Mouse (Mus musculus) heart, embryonic 10.5 days (tissue): Measurements from ENCODE around the gene Msmb. TPM values are rescaled to one million over a fixed set of nuclear protein-coding genes. Genes with fewer than 3 reads are reported as not detected.
"Not testable (repeated sequence)": the region's sequence is repeated elsewhere in the genome, so short reads cannot be mapped to it uniquely, and the experiment has no call there.

Source experiments
- DNase-seq: peaks from one replicate; pipeline ENCODE4 v3.0.0-alpha.2; 2017; ENCODE audit warnings: low spot score
- H3K27ac ChIP-seq: fragments of 300-500 bp; sonication (generic); 2 replicates; pipeline ENCODE4 v1.5.1; 2016; ENCODE audit warnings: mild to moderate bottlenecking
- H3K27me3 ChIP-seq: fragments of 300-500 bp; sonication (generic); 2 replicates; pipeline ENCODE4 v1.6.1; 2016; ENCODE audit warnings: mild to moderate bottlenecking; ENCODE audit not compliant: poor library complexity, insufficient read depth, severe bottlenecking
- H3K36me3 ChIP-seq: fragments of 300-500 bp; sonication (generic); 2 replicates; pipeline ENCODE4 v1.6.1; 2016; ENCODE audit warnings: mild to moderate bottlenecking, moderate library complexity
- H3K4me1 ChIP-seq: fragments of 300-500 bp; sonication (generic); 2 replicates; pipeline ENCODE4 v1.6.1; 2016; ENCODE audit warnings: mild to moderate bottlenecking
- H3K4me3 ChIP-seq: fragments of 300-500 bp; sonication (generic); 2 replicates; pipeline ENCODE4 v1.5.1; 2016; ENCODE audit warnings: mild to moderate bottlenecking, moderate library complexity
- H3K9me3 ChIP-seq: fragments of 300-500 bp; sonication (generic); 2 replicates; pipeline ENCODE4 v1.6.1; 2016; ENCODE audit warnings: mild to moderate bottlenecking, moderate library complexity
- WGBS: fragments of 180-500 bp; shearing (Covaris S2); methylation state at CpG from one replicate; pipeline ENCODE4 v1.1.7; 2016; 5-methylcytosine and 5-hydroxymethylcytosine counted together
- polyA plus RNA-seq: library from polyadenylated mRNA; unstranded; fragments of >200 nt; fragmentation: Nextera tagmentation; extraction: Ambion mirVana; gene quantifications from 2 replicates; pipeline ENCODE4 v1.2.1, GENCODE M21; 2016

Gene Msmb
- polyA plus RNA-seq, 1 experiment from 2014 or later = not detected

- Histone ChIP-seq H3K36me3 (peaks cover 10% of the 10 kb centered on the region), H3K27ac (peak overlapping the region; percentile 47; the same call in 1 of the 2 replicates), H3K4me1 (peaks cover 30% of the 10 kb centered on the region), H3K27me3 (no peaks in the 10 kb centered on the region), H3K4me3 (peak overlapping the region; percentile 74; the same call in 1 of the 2 replicates), H3K9me3 (no peaks in the 10 kb centered on the region)
- WGBS = 70% methylated on average over 1 of the region's 1 CpGs
- DNase-seq = no peak
Measured at GRCm38 (mm10) chr14:32166840-32167239, 25.0 kb downstream of the Msmb start.

- DNase-seq = no peak
- H3K4me3 ChIP-seq = peak overlapping the region; percentile 74
- no peaks in the 10 kb centered on the region for H3K9me3 ChIP-seq
- H3K4me1 ChIP-seq = peaks cover 27% of the 10 kb centered on the region
- H3K27me3 ChIP-seq = no peaks in the 10 kb centered on the region
- peaks cover 15% of the 10 kb centered on the region for H3K36me3 ChIP-seq
- peak overlapping the region; percentile 47; the same call in 1 of the 2 replicates for H3K27ac ChIP-seq
- WGBS = 83% methylated on average over 5 of the region's 5 CpGs
Measured at GRCm38 (mm10) chr14:32167326-32167725, 25.5 kb downstream of the Msmb start.

- peak overlapping the region; percentile 67; the same call in 1 of the 2 replicates for H3K27ac ChIP-seq
- peaks cover 27% of the 10 kb centered on the region for H3K36me3 ChIP-seq
- H3K4me3 ChIP-seq = no peak overlapping the region
- 62% methylated on average over 3 of the region's 3 CpGs for WGBS
- H3K27me3 ChIP-seq = no peaks in the 10 kb centered on the region
- no peaks in the 10 kb centered on the region for H3K9me3 ChIP-seq
- peaks cover 24% of the 10 kb centered on the region for H3K4me1 ChIP-seq
- DNase-seq = peak; percentile 86
Measured at GRCm38 (mm10) chr14:32168653-32169231, 26.9 kb downstream of the Msmb start.

GRCm38 (mm10) chr14:32170137-32170536 lies 28.3 kb downstream of the Msmb start:
- Histone ChIP-seq H3K4me3 (no peak overlapping the region), H3K4me1 (peaks cover 12% of the 10 kb centered on the region), H3K9me3 (no peaks in the 10 kb centered on the region), H3K27me3 (no peaks in the 10 kb centered on the region), H3K27ac (no peak overlapping the region), H3K36me3 (peaks cover 39% of the 10 kb centered on the region)
- DNase-seq = no peak
- 75% methylated on average over 4 of the region's 4 CpGs for WGBS

GRCm38 (mm10) chr14:32175310-32175709 lies 33.5 kb downstream of the Msmb start:
- Histone ChIP-seq H3K9me3 (no peaks in the 10 kb centered on the region), H3K27me3 (no peaks in the 10 kb centered on the region), H3K4me3 (no peak overlapping the region), H3K4me1 (no peaks in the 10 kb centered on the region), H3K36me3 (peaks cover 62% of the 10 kb centered on the region), H3K27ac (no peak overlapping the region)
- no peak for DNase-seq
- WGBS = 91% methylated on average over 2 of the region's 2 CpGs

- WGBS = 88% methylated on average over 5 of the region's 5 CpGs
- H3K9me3 ChIP-seq, DNase-seq, H3K4me3 ChIP-seq, H3K27me3 ChIP-seq, H3K27ac ChIP-seq, H3K4me1 ChIP-seq: not testable (repeated sequence)
- peaks cover 66% of the 10 kb centered on the region for H3K36me3 ChIP-seq
Measured at GRCm38 (mm10) chr14:32176590-32176989, 34.8 kb downstream of the Msmb start.

GRCm38 (mm10) chr14:32179393-32180195 lies 37.8 kb downstream of the Msmb start:
- Histone ChIP-seq H3K9me3 (no peaks in the 10 kb centered on the region), H3K36me3 (peaks cover 69% of the 10 kb centered on the region), H3K27me3 (no peaks in the 10 kb centered on the region), H3K4me1 (no peaks in the 10 kb centered on the region), H3K4me3 (no peak overlapping the region), H3K27ac (no peak overlapping the region)
- no peak for DNase-seq
- WGBS = 80% methylated on average over 10 of the region's 10 CpGs

GRCm38 (mm10) chr14:32180861-32181260 lies 39.0 kb downstream of the Msmb start:
- H3K4me1 ChIP-seq = no peaks in the 10 kb centered on the region
- H3K4me3 ChIP-seq = no peak overlapping the region
- DNase-seq = no peak
- peaks cover 71% of the 10 kb centered on the region for H3K36me3 ChIP-seq
- no peaks in the 10 kb centered on the region for H3K27me3 ChIP-seq
- H3K9me3 ChIP-seq = no peaks in the 10 kb centered on the region
- 88% methylated on average over 6 of the region's 6 CpGs for WGBS
- H3K27ac ChIP-seq = no peak overlapping the region

GRCm38 (mm10) chr14:32183846-32184245 lies 42.0 kb downstream of the Msmb start:
- no peaks in the 10 kb centered on the region for H3K27me3 ChIP-seq
- H3K9me3 ChIP-seq = no peaks in the 10 kb centered on the region
- no peak for DNase-seq
- no peaks in the 10 kb centered on the region for H3K4me1 ChIP-seq
- no peak overlapping the region for H3K27ac ChIP-seq
- WGBS = 93% methylated on average over 4 of the region's 4 CpGs
- no peak overlapping the region for H3K4me3 ChIP-seq
- peaks cover 92% of the 10 kb centered on the region for H3K36me3 ChIP-seq

- DNase-seq = no peak
- Histone ChIP-seq H3K36me3 (peaks cover 84% of the 10 kb centered on the region), H3K4me1 (no peaks in the 10 kb centered on the region), H3K27me3 (no peaks in the 10 kb centered on the region), H3K27ac (no peak overlapping the region), H3K4me3 (no peak overlapping the region), H3K9me3 (no peaks in the 10 kb centered on the region)
- WGBS = 86% methylated on average over 6 of the region's 6 CpGs
Measured at GRCm38 (mm10) chr14:32190627-32191391, 49.0 kb downstream of the Msmb start.

GRCm38 (mm10) chr14:32191926-32192325 lies 50.1 kb downstream of the Msmb start:
- H3K4me3 ChIP-seq = no peak overlapping the region
- H3K36me3 ChIP-seq = peaks cover 82% of the 10 kb centered on the region
- H3K27ac ChIP-seq = no peak overlapping the region
- no peak for DNase-seq
- WGBS = 69% methylated on average over 5 of the region's 5 CpGs
- H3K4me1 ChIP-seq = no peaks in the 10 kb centered on the region
- H3K9me3 ChIP-seq = no peaks in the 10 kb centered on the region
- H3K27me3 ChIP-seq = no peaks in the 10 kb centered on the region

- Histone ChIP-seq H3K9me3 (no peaks in the 10 kb centered on the region), H3K27me3 (no peaks in the 10 kb centered on the region), H3K4me3 (no peak overlapping the region), H3K4me1 (no peaks in the 10 kb centered on the region), H3K27ac (no peak overlapping the region), H3K36me3 (peaks cover 82% of the 10 kb centered on the region)
- 43% methylated on average over 3 of the region's 3 CpGs for WGBS
- DNase-seq = peak; percentile 78
Measured at GRCm38 (mm10) chr14:32192437-32192836, 50.6 kb downstream of the Msmb start.

- WGBS = 70% methylated on average over 5 of the region's 5 CpGs
- not testable (repeated sequence) for DNase-seq, H3K27ac ChIP-seq, H3K4me3 ChIP-seq, H3K9me3 ChIP-seq, H3K4me1 ChIP-seq, H3K27me3 ChIP-seq
- H3K36me3 ChIP-seq = peaks cover 81% of the 10 kb centered on the region
Measured at GRCm38 (mm10) chr14:32193557-32193956, 51.7 kb downstream of the Msmb start.
